Mouse (Mus musculus): ENCODE measurements around the gene Hsd3b7.
"Not testable (repeated sequence)": the region's sequence is repeated elsewhere in the genome, so short reads cannot be mapped to it uniquely, and the experiment has no call there.

The Hsd3b7 gene

DNA sequence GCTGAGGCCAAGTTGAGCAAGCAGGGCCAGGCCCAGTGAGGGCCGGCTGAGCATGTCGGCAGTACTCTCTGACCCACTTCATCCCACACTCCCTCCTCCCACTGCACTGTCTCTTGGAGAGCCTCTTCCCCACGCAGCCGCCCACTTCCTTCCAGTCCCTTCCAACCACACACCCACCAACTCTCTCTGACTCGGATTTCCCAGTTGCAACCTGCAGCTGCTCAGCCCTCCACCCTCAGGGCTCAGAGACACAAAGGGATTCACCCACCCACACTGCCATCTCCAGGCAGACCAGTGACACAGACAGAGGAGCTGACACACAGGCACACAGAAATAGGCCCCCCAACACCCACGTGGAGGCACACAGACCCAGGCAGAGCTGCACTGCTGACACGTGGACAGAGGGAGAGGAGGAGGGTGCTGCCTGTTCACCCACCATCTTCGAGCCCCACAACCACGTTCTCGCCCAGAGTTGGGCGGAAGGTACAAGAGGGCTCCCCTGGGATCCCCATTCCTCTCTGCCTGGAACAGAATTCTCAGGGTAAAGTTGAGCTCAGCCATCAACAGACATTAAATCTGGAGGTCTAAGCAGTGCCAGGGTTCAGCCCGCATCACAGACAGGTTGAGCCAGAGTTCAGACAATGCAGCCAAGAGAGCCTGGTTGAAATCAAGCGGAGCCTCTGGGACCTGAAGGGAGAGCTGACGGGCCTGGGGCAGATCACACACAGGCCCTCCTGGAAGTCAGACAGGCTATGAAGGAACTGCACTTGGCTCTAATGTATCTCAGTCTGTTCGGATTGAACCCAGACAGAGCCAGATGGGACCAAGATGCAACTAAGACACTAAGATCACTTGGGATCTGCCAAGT, 15.8 kb downstream of the Hsd3b7 start:
- no peak for DNase-seq (ENCODE audit: low spot score in 2 of 2)

DNA sequence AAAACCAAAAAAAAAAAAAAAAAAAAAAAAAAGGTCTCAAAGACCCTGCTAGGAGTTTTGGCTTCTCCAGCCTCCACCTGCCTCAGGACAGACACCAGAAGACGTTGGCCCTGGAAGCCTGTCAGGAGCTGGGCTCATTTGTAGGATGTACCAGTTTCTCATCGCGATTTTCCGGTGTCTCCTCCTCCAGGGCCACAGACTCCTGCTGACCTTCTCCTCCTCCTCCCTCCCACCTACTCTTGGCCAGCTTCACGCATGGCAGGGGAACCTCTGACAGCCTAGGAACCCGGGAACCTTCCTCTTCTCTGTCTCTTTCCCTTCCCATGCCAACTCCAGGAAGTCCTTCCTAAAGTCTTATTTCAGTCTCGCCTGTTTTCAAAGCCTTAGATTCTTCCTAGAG, 16.6 kb downstream of the Hsd3b7 start:
- DNase-seq (ENCODE audit: low spot score in 2 of 2) = no peak

DNA sequence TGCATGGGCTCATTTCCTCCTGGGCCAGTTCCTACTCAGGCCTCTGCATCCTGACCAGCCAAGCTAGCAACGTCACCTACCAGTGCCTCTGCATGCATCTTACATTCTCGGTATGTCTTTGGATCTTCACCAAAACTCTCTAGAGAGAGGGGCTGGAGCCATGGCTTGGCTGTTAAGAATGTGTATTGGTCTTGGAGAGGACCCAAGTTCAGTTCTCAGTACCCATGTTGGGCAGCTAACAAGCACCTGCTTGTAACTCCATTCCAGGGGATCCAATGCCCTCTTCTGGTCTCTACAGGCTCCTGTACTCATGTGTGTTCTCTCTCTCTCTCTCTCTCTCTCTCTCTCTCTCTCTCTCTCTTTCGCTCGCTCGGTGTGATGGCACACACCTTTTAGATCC, 17.4 kb downstream of the Hsd3b7 start:
- DNase-seq (ENCODE audit: low spot score in 2 of 2) = no peak

DNA sequence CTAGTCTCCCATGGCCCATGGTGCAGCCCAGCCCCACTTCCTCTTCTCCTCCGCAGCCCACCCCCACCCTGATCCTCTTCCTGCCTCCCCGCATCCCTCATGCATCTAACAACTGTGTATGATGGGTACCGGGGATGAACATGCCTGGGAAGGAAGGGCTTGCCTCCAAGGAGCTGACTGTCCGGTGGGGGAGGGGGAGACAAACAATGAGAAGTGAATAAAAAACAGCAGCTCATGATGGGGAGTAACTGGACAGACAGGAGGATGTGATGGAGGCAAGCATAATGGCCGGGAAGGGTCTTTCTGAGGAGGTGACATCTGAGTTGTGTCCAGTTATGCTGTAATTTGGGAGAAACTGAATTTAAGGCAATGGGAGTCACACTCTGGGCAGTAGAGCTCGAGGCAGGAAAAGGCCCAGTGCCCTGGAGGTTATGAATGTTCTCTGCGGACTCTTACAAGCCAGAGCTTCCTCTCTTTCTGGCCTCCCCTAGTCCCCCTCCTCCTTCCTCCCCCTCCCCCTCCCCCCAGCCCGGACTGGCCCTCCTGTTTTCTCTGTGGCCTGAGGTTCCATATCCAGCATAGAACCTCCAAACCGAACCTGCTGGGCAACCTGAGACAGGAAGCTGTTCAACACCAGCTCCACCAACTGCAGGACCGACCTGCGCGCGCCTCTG, 20.6 kb downstream of the Hsd3b7 start:
- no peak for DNase-seq (ENCODE audit: low spot score in 2 of 2)

DNA sequence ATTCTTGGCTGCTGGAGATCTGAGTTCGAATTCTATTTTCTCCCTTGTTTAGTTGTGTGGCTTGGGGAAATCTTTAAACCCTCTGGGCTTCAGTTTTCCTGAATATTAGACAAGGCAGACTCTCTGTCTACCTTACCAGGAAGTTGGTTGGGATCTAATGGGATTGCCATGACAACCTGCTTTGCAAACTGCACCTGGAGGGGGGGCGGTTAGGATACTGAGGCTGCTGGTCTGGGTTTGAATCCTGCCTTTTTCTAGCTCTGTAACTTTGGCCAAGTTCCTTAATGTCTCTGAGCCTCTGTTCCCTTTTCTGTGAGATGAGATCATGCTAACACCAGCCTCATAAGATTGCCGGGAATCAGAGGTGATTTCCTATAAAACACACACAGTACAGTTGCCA, 22.1 kb downstream of the Hsd3b7 start:
- no peak for DNase-seq (ENCODE audit: low spot score in 2 of 2)

DNA sequence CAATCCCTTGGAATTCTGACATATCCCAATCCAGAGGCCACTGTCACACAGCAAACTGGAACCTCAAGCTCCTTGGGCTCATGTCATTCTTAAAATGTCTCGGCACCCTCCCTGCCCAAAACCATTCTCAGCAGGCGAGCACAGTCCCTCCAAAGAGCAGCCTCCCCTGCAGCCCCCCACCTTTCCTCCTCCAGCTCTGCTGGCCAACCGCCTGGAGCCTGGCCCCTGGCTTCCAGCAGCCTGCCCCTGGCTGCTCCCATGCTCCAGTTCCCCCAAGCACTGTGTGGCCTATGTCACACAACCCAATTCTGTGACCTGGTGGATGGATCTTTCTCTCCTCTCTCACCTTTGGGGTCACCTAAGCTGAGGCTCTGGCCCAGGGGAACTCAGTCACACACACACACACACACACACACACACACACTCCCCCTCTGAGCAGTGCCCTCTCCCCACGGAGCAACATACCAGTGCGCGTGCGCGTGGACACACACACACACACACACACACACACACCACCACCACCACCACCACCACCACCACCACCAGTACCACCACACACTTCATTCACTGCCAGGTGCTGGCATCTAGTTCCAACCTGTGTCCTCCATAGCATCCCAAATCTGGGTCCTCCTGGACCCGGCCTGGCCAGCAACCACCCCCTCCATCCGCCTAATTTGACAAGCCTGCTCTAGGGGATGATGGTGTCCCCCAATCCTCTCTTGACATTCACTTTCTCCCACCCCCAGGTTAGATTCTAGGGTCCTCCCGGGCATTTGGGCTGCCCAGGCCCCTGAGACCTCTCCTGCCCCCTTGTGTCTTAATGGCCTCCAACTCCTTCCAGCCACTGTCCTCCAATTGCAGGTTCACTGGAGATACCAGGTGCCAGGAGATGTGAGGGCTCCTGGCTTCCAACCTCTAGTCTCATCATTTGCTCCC, 23.1 kb downstream of the Hsd3b7 start:
- DNase-seq (ENCODE audit: low spot score in 2 of 2) = no peak

DNA sequence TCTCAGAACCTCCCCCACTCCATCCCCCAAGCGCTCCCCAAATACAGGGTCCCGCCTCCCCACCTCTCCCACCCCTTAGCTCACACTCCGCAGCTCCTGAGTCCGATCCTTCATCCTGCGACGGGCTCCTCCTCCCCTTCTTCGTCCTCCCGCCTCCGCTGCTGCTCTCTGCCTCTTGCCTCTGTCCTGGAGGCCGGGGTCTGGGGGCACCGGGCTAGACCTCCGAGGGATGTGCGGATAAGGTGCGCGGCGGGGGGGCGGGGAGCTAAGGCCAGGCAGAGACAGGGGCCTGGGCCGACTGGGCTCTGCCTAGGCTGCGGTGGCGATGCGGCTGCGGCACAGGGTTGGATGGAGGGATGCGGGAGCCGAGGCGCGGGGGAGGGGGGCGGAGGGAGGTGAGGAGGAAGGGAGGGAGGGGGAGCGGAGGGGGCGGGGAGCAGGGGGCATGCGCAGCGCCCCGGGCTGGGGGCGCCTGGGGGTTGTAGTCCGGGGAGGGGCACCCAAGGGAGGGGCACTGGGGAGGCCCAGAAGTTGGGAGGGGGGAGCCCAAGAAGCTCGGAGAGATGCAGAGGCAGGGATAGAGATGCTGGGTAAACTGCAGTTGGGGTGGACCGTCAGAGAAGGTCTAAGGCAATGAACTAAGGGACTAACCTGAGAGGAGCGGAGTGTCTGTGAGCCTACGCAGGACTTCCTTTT, 23.9 kb downstream of the Hsd3b7 start, which contains the start of the genes Stx4a and Stx1b:
TSS of gene Stx4a (plus strand) at position 119 of the 696 bp plus-strand sequence.
TSS of gene Stx1b (minus strand) at position 374 of the 696 bp plus-strand sequence.
- no peak for DNase-seq (ENCODE audit: low spot score in 2 of 2)

DNA sequence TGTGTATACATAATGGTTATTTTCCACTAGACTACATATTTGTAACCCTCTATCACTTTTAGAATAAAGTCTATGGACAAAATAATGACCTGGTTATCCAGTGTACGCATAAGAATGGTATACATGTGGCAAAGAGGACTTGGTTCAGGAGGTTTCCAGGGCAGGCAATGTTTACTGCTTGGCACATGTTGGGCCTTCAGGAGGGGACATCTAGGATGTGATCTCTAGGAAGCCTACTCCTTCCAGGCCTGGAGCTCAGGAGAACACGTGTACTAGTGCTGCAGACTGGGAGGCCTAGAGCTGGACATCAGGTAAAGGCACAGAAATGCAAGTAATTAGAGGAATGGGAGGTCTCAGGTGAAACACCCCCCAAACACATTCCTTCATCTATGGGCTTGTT, 35.1 kb downstream of the Hsd3b7 start:
- no peak for DNase-seq (ENCODE audit: low spot score in 2 of 2)

DNA sequence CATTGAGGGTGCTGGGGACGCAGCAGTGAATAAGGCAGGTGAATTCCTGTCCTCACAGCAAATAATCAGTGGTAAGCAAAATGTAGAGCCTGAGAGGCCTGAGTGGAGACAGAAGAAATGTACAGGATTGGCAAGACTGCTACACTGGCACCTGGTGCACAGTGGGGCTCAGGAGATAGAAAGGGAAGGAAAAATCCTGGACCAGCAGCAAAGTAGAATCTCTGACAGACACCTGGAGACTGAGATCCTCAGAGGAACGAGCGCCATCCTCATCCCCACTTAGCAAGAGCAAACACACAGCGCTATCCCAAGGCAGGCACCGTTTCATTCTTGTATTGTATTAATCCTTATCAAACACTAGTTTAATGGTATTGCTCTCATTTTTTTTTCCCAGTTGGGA, 37.1 kb downstream of the Hsd3b7 start:
- DNase-seq (ENCODE audit: low spot score in 2 of 2) = no peak

DNA sequence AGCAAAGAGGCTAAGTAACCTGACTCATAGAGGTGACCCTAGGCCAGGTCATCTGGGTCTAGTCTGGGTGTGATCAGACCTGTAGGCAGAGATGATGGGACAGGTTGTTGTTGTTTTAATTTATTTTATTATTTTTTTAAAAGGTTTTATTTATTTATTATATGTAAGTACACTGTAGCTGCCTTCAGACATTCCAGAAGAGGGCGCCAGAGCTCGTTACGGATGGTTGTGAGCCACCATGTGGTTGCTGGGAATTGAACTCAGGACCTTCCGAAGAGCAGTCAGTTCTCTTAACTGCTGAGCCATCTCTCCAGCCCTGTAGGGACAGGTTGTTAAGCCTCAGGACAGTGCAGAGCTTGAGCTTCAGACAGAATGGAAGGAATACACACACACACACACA, 37.5 kb downstream of the Hsd3b7 start:
- not testable (repeated sequence) for DNase-seq (ENCODE audit: low spot score in 2 of 2)

DNA sequence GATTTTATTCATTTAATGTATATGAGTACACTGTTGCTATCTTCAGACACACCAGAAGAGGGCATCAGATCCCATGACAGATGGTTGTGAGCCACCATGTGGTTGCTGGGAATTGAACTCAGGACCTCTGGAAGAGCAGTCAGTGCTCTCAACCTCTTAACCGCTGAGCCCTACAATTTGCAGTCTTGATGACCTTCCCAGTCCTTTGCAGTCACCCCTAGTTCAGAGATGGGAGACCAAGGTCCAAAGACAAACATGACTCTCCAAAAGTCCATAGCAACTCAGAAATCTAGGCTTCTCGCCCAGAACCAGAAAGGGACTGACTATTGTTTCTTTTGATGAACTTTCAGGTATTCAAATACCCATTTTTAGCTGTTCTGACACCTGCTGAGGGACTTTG, 39.6 kb downstream of the Hsd3b7 start:
- DNase-seq (ENCODE audit: low spot score in 2 of 2) = not testable (repeated sequence)

DNA sequence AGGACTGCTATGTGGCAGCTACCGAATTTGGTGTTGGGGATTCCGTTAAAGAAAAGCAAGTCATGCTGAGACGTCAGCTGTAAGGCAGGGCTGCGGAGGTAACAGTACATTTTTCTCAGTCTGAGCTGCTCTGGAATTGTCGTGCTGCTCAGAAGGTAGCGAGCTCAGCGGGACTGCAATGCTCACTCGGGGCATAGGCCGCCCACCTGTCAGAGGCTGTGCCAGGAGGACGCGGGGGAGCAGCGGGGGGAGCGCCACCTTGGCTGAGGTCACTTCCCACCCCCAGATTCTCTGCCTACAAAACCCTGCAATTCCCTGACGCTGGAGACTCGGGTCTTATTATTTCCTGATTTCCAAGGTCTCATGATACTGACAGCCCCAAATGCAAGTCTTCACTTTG, 40.5 kb downstream of the Hsd3b7 start:
- peak in 1 of 2 experiments; percentile 61 for DNase-seq (ENCODE audit: low spot score in 2 of 2)

DNA sequence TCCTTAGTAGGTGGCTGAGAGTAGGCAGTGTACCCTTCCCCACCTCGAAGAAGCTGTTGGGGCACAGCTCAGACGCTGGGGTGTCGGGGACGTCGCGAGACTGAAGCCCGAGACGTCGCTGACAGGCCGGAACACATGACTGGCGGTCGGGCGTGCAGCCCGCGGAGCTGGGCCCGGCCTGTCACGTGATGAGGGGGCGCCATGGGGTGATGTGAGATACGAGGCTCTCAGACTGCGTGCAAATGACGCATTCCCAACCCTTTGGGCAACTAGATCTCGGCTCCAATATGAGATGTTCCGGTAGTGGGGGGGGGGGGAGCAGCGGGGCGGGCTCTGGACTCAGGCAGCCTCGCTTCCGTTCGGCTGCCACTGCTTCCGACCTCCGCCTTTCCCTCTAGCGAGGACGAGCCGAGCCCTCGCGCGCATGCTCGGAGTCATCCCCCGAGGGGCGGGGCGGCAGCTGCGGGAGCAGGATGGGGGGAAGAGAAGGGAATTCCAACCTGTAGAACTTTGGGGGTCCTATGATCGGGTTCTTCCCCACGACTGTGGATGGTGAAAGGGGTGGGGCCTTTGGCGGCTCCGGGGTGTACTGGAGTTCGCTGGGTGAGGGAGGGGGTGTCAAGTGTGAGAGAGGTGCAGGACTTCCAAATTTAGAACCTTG, 41.1 kb downstream of the Hsd3b7 start:
- DNase-seq (ENCODE audit: low spot score in 2 of 2) = peak; percentile 80 to 91

DNA sequence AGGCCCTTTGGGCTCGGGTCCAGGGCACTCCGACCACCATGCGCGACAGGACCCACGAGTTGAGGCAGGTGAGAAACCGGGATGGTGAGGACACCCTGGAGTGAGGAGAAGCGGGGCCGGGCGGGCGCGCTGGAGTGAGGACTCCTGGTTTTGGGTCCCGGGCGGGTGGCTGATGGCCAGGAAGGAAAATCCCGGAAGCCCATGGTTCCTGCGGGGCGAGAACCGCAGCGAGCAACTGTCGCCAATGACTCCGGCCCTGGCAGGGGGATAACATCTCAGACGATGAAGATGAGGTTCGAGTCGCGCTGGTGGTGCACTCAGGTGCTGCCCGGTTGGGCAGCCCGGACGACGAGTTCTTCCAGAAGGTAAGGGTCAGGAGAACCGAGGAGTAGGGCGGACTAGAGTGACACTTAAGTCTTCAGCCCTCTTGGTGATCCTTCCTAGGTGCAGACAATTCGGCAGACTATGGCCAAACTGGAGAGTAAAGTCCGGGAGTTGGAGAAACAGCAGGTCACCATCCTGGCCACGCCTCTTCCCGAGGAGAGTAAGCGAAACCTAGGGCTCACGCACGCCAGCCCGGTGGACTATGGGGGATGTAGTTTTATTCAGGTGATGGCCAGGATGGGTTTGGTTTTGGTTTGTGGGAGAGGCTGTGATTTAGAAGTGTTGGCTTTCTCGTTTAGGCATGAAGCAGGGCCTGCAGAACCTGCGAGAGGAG, 41.8 kb downstream of the Hsd3b7 start:
- peak; percentile 78 to 87 for DNase-seq (ENCODE audit: low spot score in 2 of 2)

DNA sequence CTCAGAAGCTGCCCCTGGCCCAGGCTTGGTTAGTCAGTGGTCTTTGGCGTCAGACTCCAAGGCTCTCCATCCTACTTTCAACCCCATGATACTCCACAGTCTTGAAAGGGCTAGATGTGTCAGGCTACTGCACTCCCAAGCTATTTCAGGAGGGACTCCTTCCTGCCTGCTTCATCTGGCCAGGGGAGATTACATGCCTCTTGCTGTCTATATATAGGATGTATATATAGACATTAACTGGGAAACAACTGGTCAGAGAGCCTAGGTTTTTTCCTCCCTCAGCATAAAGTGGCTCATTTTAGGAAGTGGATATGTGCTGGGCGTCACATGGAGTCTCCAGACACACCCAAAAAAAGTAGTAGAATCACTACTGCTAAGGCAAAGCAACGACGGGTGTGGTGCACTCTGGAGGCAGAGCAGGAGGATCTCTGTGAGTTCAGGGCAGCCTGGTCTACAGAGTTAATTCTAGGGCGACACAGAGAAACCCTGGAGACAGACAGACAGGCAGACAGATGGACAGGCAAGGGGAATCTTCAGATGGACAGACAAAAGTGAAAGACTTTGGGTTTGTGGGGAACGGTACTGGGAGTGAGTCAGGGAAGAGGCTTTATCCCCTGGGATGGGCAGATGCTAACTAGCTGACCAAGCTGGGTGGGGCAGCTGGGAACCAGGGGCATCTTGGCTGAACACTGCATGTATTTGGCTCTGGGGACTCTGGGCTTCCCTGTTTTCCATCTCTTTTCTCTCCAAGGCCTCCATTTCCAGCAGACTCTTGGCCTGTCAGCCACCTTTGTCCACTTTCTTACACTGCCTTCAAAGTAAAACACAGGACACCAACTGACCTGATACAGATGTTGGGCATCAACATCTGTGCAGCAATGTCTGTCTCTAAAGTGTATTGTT, 49.8 kb downstream of the Hsd3b7 start:
- DNase-seq (ENCODE audit: low spot score in 2 of 2) = no peak

DNA sequence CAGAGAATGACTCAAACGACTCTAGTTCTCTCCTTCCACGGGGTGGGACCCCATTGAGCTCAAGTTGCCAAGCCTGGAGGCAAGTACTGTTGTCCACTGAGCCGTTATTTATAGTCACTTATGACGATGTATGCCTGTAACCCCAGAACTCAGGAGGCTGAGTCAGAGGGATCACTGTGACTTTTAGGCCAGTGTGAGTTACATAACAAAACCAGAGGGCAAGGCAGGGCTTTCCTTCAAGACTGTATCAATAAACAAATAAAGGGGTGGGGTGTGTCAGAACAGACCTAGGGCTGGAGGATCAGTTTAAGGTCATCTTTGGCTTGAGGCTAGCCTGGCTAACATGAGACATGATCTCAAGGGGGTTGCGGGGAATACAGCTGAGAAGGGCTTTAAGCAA, 50.5 kb downstream of the Hsd3b7 start:
- DNase-seq (ENCODE audit: low spot score in 2 of 2) = no peak

All from spleen, postnatal 10 days (tissue).